Mouse (Mus musculus): ENCODE measurements around the gene Trim3.

GRCm38 (mm10) chr7:105602860-105603623, 30.3 kb downstream of the Trim3 start:
- TF ChIP-seq POLR2A (IDR thresholded peaks at IDR 0.05; ENCODE audit: insufficient read length, low read depth) (no peak), CEBPB (IDR thresholded peaks at IDR 0.05; ENCODE audit: insufficient read depth, poor library complexity, severe bottlenecking) (no peak), POLR2AphosphoS2 (IDR thresholded peaks at IDR 0.05; ENCODE audit: insufficient read length, low read depth) (no peak)
